Mouse (Mus musculus) embryonic fibroblast, embryonic 13.5 days (primary cell): ENCODE data around the gene Snx8.

Experiments
- CTCF ChIP-seq: IDR thresholded peaks from 2 replicates; pipeline ENCODE4 v1.5.1; 2011; ENCODE audit warnings: mild to moderate bottlenecking, control low read depth, low read length, moderate library complexity, borderline replicate concordance; ENCODE audit not compliant: insufficient read depth
- POLR2A ChIP-seq: IDR thresholded peaks from 2 replicates; pipeline ENCODE4 v1.6.1; 2011; ENCODE audit warnings: low read depth, mild to moderate bottlenecking, control low read depth, low read length, moderate library complexity

- no peak for TF ChIP-seq CTCF
- TF ChIP-seq POLR2A = no peak
Measured at GRCm38 (mm10) chr5:140402640-140403270, 13.7 kb upstream of the Snx8 start.
